Mouse (Mus musculus) kidney, adult 9 months (tissue): ENCODE measurements at regions not wholly inside any gene's neighbourhood (a gene's known extent, or its start where the extent isn't known, plus 50 kb on each side); places are given as distances from the start of the nearest gene placed in this dataset.

ENCODE experiments used
- DNase-seq: peaks from one replicate; pipeline ENCODE4 v3.0.0; 2022

GRCm38 (mm10) chr2:47263690-47264089 lies 1550.2 kb upstream of the Acvr2a start:
- no peak for DNase-seq

- no peak for DNase-seq
Observed at GRCm38 (mm10) chr2:47265901-47266300, 1548.0 kb upstream of the Acvr2a start.

- DNase-seq, result peak; percentile 5
Observed at GRCm38 (mm10) chr2:47295546-47295945, 1518.4 kb upstream of the Acvr2a start.

- no peak for DNase-seq
Observed at GRCm38 (mm10) chr2:47302056-47302455, 1511.9 kb upstream of the Acvr2a start.

- no peak for DNase-seq
Observed at GRCm38 (mm10) chr2:47330574-47330973, 1483.3 kb upstream of the Acvr2a start.

- no peak for DNase-seq
Observed at GRCm38 (mm10) chr2:47334406-47335113, 1479.3 kb upstream of the Acvr2a start.

GRCm38 (mm10) chr2:47363476-47363875 lies 1450.4 kb upstream of the Acvr2a start:
- DNase-seq, result no peak

- DNase-seq, result no peak
Observed at GRCm38 (mm10) chr2:47368296-47368695, 1445.6 kb upstream of the Acvr2a start.
